Mouse (Mus musculus) brain, embryonic 14.5 days (tissue): Measurements from ENCODE around the gene Plekhg1.

Source experiments
- CTCF ChIP-seq: fragments of 200-500 bp; IDR thresholded peaks from 2 replicates; pipeline ENCODE4 v1.5.1; 2012; ENCODE audit warnings: inconsistent platforms, mild to moderate bottlenecking, moderate library complexity, borderline replicate concordance; ENCODE audit not compliant: insufficient read depth, insufficient read length; ENCODE audit errors: extremely low read depth
- POLR2A ChIP-seq: fragments of 200-500 bp; IDR thresholded peaks from 2 replicates; pipeline ENCODE4 v1.6.1; 2012; ENCODE audit warnings: mild to moderate bottlenecking, inconsistent platforms, borderline replicate concordance; ENCODE audit not compliant: poor library complexity, insufficient read depth, insufficient read length, severe bottlenecking; ENCODE audit errors: extremely low read depth

GRCm38 (mm10) chr10:3807980-3808379 lies 67.8 kb downstream of the Plekhg1 start:
- no peak for TF ChIP-seq CTCF
- TF ChIP-seq POLR2A, result no peak
